ENCODE assay signal across 13 mouse cellular contexts in genomic region chr8:78477051-78477829, GRCm38 (mm10). TPM values are rescaled to one million over a fixed set of nuclear protein-coding genes. Genes with fewer than 3 reads are reported as not detected.
DNase-seq lines count a peak whose midpoint lies in the region; ATAC-seq and TF ChIP-seq lines count a peak whose summit lies in the region.
"Had no signal": no experiment of that assay in that cellular context is flagged by ENCODE, and none has a peak within 500 bp of the region (broad histone marks: within the 10 kb centered on the region; RNA-seq: fewer than 3 reads in every experiment).

No protein-coding gene starts in this region.

- TF ChIP-seq CTCF in gastrocnemius, adult 2 months (IDR thresholded peaks at IDR 0.05): peak; percentile 31
- TF ChIP-seq CTCF in lung, postnatal 0 days (IDR thresholded peaks at IDR 0.05): peak; percentile 59
- TF ChIP-seq CTCF in brain, embryonic 14.5 days (IDR thresholded peaks at IDR 0.05; ENCODE audit: borderline replicate concordance, extremely low read depth, insufficient read depth, insufficient read length): peak; percentile 35; the same call in 1 of the 2 replicates

- no peak overlapping the region for H3K27ac ChIP-seq in gastrocnemius, adult 2 months
- H3K27ac ChIP-seq in lung, postnatal 0 days (ENCODE audit: low read length): no peak overlapping the region
- H3K27ac ChIP-seq in neural tube, embryonic 11.5 days (ENCODE audit: low read depth, low read length): no peak overlapping the region
- H3K27ac ChIP-seq in forebrain, embryonic 10.5 days: no peak overlapping the region

- intact Hi-C loops in gastrocnemius, adult 2 months (cut with DNase I): no loop called here

- no peaks in the 10 kb centered on the region for H3K27me3 ChIP-seq in lung, postnatal 0 days (replicated peaks; ENCODE audit: insufficient read depth, low read length)
- no peaks in the 10 kb centered on the region for H3K27me3 ChIP-seq in neural tube, embryonic 11.5 days (ENCODE audit: control insufficient read depth, insufficient read depth, low read length)
- H3K27me3 ChIP-seq in forebrain, embryonic 10.5 days (ENCODE audit: poor library complexity, severe bottlenecking): no peaks in the 10 kb centered on the region
- H3K27me3 ChIP-seq: megakaryocyte, embryonic 14.5 days had no signal

- TF ChIP-seq POLR2A in brain, embryonic 14.5 days (IDR thresholded peaks at IDR 0.05; ENCODE audit: borderline replicate concordance, extremely low read depth, insufficient read depth, insufficient read length, poor library complexity, severe bottlenecking): no peak

- no peak overlapping the region for H3K4me2 ChIP-seq in lung, postnatal 0 days (replicated peaks; ENCODE audit: low read depth, low read length)
- no peak overlapping the region for H3K4me2 ChIP-seq in neural tube, embryonic 11.5 days (ENCODE audit: low read depth)

- no peak overlapping the region for H3K4me3 ChIP-seq in gastrocnemius, adult 2 months
- H3K4me3 ChIP-seq in lung, postnatal 0 days (ENCODE audit: low read depth, low read length): no peak overlapping the region
- no peak overlapping the region for H3K4me3 ChIP-seq in neural tube, embryonic 11.5 days (ENCODE audit: low read depth, low read length)
- no peak overlapping the region for H3K4me3 ChIP-seq in forebrain, embryonic 10.5 days
- H3K4me3 ChIP-seq: megakaryocyte, embryonic 14.5 days had no signal

- no peaks in the 10 kb centered on the region for H3K9me3 ChIP-seq in lung, postnatal 0 days (ENCODE audit: low read length)
- no peaks in the 10 kb centered on the region for H3K9me3 ChIP-seq in neural tube, embryonic 11.5 days (ENCODE audit: control insufficient read depth, low read length)
- no peaks in the 10 kb centered on the region for H3K9me3 ChIP-seq in forebrain, embryonic 10.5 days

- no peak for ATAC-seq in lung, postnatal 0 days
- ATAC-seq in neural tube, embryonic 11.5 days (ENCODE audit: insufficient read depth, low FRiP score, low TSS enrichment): no peak
- ATAC-seq: intestine, embryonic 16.5 days had no signal

- WGBS in lung, postnatal 0 days: 45% methylated on average over 6 of the region's 6 CpGs
- 53% methylated on average over 6 of the region's 6 CpGs for WGBS in neural tube, embryonic 11.5 days
- 62% methylated on average over 6 of the region's 6 CpGs for WGBS in forebrain, embryonic 10.5 days

- H3K9ac ChIP-seq in lung, postnatal 0 days (replicated peaks; ENCODE audit: low read depth): no peak overlapping the region
- H3K9ac ChIP-seq in neural tube, embryonic 11.5 days (ENCODE audit: low read length): no peak overlapping the region

- no peaks in the 10 kb centered on the region for H3K4me1 ChIP-seq in lung, postnatal 0 days (ENCODE audit: insufficient read depth, low read depth, low read length)
- H3K4me1 ChIP-seq in neural tube, embryonic 11.5 days (ENCODE audit: control insufficient read depth, insufficient read depth, low read length): no peaks in the 10 kb centered on the region
- no peaks in the 10 kb centered on the region for H3K4me1 ChIP-seq in forebrain, embryonic 10.5 days
- H3K4me1 ChIP-seq: megakaryocyte, embryonic 14.5 days had no signal

- no peak for DNase-seq in gastrocnemius, adult 2 months
- no peak for DNase-seq in gastrocnemius, adult 8-10 months (ENCODE audit: low spot score in 2 of 2)
- DNase-seq in lung, postnatal 0 days (ENCODE audit: low spot score): peak; percentile 14
- no peak for DNase-seq in lung, postnatal 25 days (ENCODE audit: low spot score)
- peak; percentile 53 for DNase-seq in brain, embryonic 14.5 days (ENCODE audit: low read depth)
- peak; percentile 18 for DNase-seq in neural tube, embryonic 11.5 days (ENCODE audit: low spot score)
- no peak for DNase-seq in right cerebral cortex, postnatal 36 days (ENCODE audit: low spot score in 2 of 2)
- no peak for DNase-seq in forebrain, embryonic 10.5 days (ENCODE audit: extremely low spot score, low spot score)
- DNase-seq: right cerebral cortex, adult 18-20 months had no signal

- no peak for TF ChIP-seq EP300 in lung, postnatal 0 days (IDR thresholded peaks at IDR 0.05)

- H3K36me3 ChIP-seq in lung, postnatal 0 days (ENCODE audit: insufficient read depth, low read length): no peaks in the 10 kb centered on the region
- H3K36me3 ChIP-seq in neural tube, embryonic 11.5 days (ENCODE audit: control insufficient read depth, insufficient read depth, low read length): no peaks in the 10 kb centered on the region
- no peaks in the 10 kb centered on the region for H3K36me3 ChIP-seq in forebrain, embryonic 10.5 days (replicated peaks)

RNA-seq across cellular contexts. Expression of gene Rbmxl1, which starts 31.5 kb away (rescaled TPM):
- 10 to 100 TPM; 12.3 to 13.1 TPM for total RNA-seq in gastrocnemius, adult 2 months (2021)
- total RNA-seq in gastrocnemius, adult 8-10 months (2022): 10 to 100 TPM in 3 of 4 experiments, 1 to 10 TPM in 1; 8.7 to 12.7 (median 10.7) TPM
- 67.9 and 72.2 TPM in 2 replicates for polyA plus RNA-seq in lung, postnatal 0 days (2015; fragmentation: Nextera tagmentation; extraction: Ambion mirVana)
- polyA plus RNA-seq in brain, embryonic 14.5 days (2012; rRNA removed): 144 and 150 TPM in 2 replicates
- polyA plus RNA-seq in neural tube, embryonic 11.5 days (2014; fragmentation: Nextera tagmentation; extraction: Ambion mirVana): 357 and 359 TPM in 2 replicates
- 407 and 429 TPM in 2 replicates for polyA plus RNA-seq in forebrain, embryonic 10.5 days (2016; fragmentation: Nextera tagmentation; extraction: Ambion mirVana)

RNA-seq across cellular contexts. Expression of gene Slc10a7, which starts 31.9 kb away (rescaled TPM):
- total RNA-seq in gastrocnemius, adult 2 months (2021): 1 to 10 TPM; 6.7 to 6.9 TPM
- total RNA-seq in gastrocnemius, adult 8-10 months (2022): 1 to 10 TPM; 3.7 to 5.6 (median 4.4) TPM
- polyA plus RNA-seq in lung, postnatal 0 days (2015; fragmentation: Nextera tagmentation; extraction: Ambion mirVana): 10.9 and 13.8 TPM in 2 replicates
- 10.0 and 12.4 TPM in 2 replicates for polyA plus RNA-seq in brain, embryonic 14.5 days (2012; rRNA removed)
- 7.4 TPM in 2 replicates for polyA plus RNA-seq in neural tube, embryonic 11.5 days (2014; fragmentation: Nextera tagmentation; extraction: Ambion mirVana)
- polyA plus RNA-seq in forebrain, embryonic 10.5 days (2016; fragmentation: Nextera tagmentation; extraction: Ambion mirVana): 8.0 and 10.0 TPM in 2 replicates

RNA-seq across cellular contexts. Expression of gene Pou4f2, which starts 40.8 kb away (rescaled TPM):
- not detected for total RNA-seq in gastrocnemius, adult 2 months (2021)
- total RNA-seq in gastrocnemius, adult 8-10 months (2022): not detected
- polyA plus RNA-seq in lung, postnatal 0 days (2015; fragmentation: Nextera tagmentation; extraction: Ambion mirVana): not detected in 2 replicates
- 8.9 and 16.4 TPM in 2 replicates for polyA plus RNA-seq in brain, embryonic 14.5 days (2012; rRNA removed)
- polyA plus RNA-seq in neural tube, embryonic 11.5 days (2014; fragmentation: Nextera tagmentation; extraction: Ambion mirVana): 2.7 and 3.3 TPM in 2 replicates
- not detected in 2 replicates for polyA plus RNA-seq in forebrain, embryonic 10.5 days (2016; fragmentation: Nextera tagmentation; extraction: Ambion mirVana)
- total RNA-seq: left cerebral cortex, postnatal 25 days had no signal
- polyA plus RNA-seq: intestine, embryonic 16.5 days; thymus, postnatal 0 days had no signal

Comparison
In these comparisons a context has a peak if more than half of its experiments do, and no peak if none do; other contexts are left out.
1. DNase-seq: peak in lung, postnatal 0 days (single experiment), brain, embryonic 14.5 days (single experiment) and neural tube, embryonic 11.5 days (single experiment); none in gastrocnemius, adult 2 months (single experiment), gastrocnemius, adult 8-10 months (0 of 2), lung, postnatal 25 days (single experiment), right cerebral cortex, postnatal 36 days (0 of 2) and forebrain, embryonic 10.5 days (single experiment).
2. Peak in every context shown above with its lines, with median percentiles within 50 percentile points of each other: CTCF ChIP-seq.